Mouse (Mus musculus): ENCODE measurements around the gene Tet3. TPM values are rescaled to one million over a fixed set of nuclear protein-coding genes. Genes with fewer than 3 reads are reported as not detected.

The Tet3 gene
- polyA plus RNA-seq, 1 experiment from 2014 or later: 45.1 TPM

DNA sequence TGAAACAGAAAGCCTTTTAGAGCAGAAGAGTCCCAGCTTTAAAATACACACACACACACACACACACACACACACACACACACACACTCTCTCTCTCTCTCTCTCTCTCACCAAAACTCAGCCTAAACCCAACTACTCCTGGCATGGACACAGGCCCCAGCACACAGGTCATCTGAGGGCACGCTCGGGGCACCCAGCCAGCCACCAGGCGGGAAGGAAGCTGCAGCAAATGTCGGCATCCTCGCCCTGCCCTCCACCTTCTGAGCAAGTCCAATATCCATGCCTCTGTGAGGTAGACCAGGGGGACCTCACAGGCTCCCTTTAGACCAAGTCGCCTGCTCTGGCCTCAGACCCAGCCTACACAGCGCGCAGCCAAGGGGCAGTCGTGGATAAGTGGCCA lies 14.4 kb upstream of the Tet3 start:
- no peak overlapping the region for H3K27ac ChIP-seq (replicated peaks)
- peaks cover 5% of the 10 kb centered on the region; the same call in 1 of the 2 replicates for H3K36me3 ChIP-seq (replicated peaks)
- no peak for DNase-seq (ENCODE audit: low spot score)
- WGBS: 85% methylated on average over 9 of the region's 9 CpGs
- H3K4me3 ChIP-seq: no peak overlapping the region
- H3K9me3 ChIP-seq: no peaks in the 10 kb centered on the region
- peaks cover 7% of the 10 kb centered on the region; the same call in 1 of the 2 replicates for H3K4me1 ChIP-seq
- H3K27me3 ChIP-seq (replicated peaks; ENCODE audit: low read depth, poor library complexity, severe bottlenecking): no peaks in the 10 kb centered on the region

DNA sequence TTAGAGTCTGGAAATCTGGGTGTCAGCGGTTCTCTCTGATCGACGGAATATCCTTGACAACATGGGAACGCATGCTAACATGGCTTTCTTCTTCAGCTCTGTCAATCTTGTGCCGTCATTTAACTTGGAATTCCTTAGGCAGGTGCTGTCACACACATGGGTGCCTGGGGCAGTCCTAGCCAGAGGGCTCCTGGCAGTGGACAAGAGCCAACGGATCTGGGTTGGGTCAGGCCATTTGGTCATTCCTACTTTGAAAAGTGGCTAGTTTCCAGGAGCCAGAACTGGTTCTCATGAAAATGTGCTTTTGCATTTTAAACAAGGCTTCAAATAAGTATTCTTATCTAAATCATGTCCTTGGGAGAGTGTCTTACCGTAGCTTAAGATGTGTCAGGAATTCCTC lies 12.9 kb upstream of the Tet3 start:
- 0 out of 2 replicates have a peak, but pooled peaks cover under 1% of the 10 kb centered on the region for H3K36me3 ChIP-seq (replicated peaks)
- H3K27me3 ChIP-seq (replicated peaks; ENCODE audit: low read depth, poor library complexity, severe bottlenecking): no peaks in the 10 kb centered on the region
- H3K4me1 ChIP-seq: peaks cover 7% of the 10 kb centered on the region; the same call in 1 of the 2 replicates
- H3K27ac ChIP-seq (replicated peaks): no peak overlapping the region
- WGBS: 87% methylated on average over 7 of the region's 7 CpGs
- no peak overlapping the region for H3K4me3 ChIP-seq
- no peaks in the 10 kb centered on the region for H3K9me3 ChIP-seq
- DNase-seq (ENCODE audit: low spot score): no peak

DNA sequence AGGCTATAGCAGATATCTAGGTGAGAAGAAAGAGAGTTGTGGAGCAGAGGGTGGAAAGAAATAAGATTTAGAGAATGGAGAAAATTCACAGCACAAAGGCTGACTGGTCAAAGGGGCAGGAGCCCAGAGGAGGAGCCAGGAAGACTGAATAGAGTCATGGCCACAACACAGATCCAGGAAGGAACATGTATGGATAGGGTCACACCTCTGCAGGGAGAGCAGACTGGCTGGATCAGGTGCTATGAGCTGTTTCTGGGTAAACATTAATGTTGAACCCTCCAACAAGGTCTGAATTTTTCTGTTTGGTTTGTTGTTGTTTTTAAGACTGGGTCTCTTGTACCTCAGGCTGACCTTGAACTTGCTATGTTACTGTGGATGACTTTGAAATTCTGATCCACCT lies 5.1 kb upstream of the Tet3 start:
- no peak overlapping the region for H3K27ac ChIP-seq (replicated peaks)
- H3K27me3 ChIP-seq (replicated peaks; ENCODE audit: low read depth, poor library complexity, severe bottlenecking): no peaks in the 10 kb centered on the region
- H3K36me3 ChIP-seq (replicated peaks): no peaks in the 10 kb centered on the region
- H3K4me3 ChIP-seq: no peak overlapping the region
- H3K9me3 ChIP-seq: no peaks in the 10 kb centered on the region
- DNase-seq (ENCODE audit: low spot score): no peak
- peaks cover 21% of the 10 kb centered on the region for H3K4me1 ChIP-seq

DNA sequence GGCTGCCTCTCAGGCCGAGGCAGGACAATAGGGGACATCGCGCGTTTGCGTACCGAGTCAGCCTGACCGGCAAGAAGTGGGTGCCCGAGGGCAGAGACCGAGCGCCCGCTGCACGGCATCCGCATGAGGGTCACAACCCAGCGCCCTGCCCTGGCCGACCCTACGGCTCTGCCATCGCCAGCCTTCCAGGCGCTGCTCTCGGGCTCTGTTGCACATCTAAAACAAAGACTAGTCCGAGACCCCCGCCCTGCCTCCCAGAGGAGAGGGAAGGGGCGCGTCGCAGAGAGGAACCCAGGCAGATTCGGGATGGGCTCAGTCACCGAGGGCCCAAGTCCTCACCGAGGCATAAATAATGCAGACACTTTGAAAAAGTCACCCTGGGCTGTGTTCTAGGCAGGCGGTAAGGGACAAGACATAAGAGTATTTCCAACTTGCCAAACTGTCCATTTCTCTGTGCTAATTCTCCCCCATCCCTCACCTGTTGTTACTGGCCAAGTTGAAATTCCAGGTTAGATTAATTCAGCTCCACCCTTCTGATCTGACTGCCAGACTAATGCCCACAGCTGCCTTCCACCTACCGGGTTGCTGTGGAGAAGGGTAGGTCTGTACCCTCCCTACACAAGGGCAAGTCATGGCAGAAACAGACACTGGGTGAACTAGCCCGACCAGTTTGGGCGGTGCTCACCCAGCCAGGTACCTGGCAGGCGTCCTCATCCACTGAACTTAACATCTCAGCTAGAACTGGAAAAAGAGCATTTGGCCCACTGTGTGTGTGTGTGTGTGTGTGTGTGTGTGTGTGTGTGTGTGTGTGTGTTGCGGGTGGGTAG lies 1.7 kb downstream of the Tet3 start:
- no peaks in the 10 kb centered on the region for H3K27me3 ChIP-seq (replicated peaks; ENCODE audit: low read depth, poor library complexity, severe bottlenecking)
- no peaks in the 10 kb centered on the region for H3K9me3 ChIP-seq
- peak overlapping the region; percentile 96 for H3K4me3 ChIP-seq
- WGBS: 3% methylated on average over 33 of the region's 33 CpGs
- peak; percentile 65 for DNase-seq (ENCODE audit: low spot score)
- peaks cover 26% of the 10 kb centered on the region for H3K36me3 ChIP-seq (replicated peaks)
- peaks cover 78% of the 10 kb centered on the region for H3K4me1 ChIP-seq
- H3K27ac ChIP-seq (replicated peaks): peak overlapping the region; percentile 100

DNA sequence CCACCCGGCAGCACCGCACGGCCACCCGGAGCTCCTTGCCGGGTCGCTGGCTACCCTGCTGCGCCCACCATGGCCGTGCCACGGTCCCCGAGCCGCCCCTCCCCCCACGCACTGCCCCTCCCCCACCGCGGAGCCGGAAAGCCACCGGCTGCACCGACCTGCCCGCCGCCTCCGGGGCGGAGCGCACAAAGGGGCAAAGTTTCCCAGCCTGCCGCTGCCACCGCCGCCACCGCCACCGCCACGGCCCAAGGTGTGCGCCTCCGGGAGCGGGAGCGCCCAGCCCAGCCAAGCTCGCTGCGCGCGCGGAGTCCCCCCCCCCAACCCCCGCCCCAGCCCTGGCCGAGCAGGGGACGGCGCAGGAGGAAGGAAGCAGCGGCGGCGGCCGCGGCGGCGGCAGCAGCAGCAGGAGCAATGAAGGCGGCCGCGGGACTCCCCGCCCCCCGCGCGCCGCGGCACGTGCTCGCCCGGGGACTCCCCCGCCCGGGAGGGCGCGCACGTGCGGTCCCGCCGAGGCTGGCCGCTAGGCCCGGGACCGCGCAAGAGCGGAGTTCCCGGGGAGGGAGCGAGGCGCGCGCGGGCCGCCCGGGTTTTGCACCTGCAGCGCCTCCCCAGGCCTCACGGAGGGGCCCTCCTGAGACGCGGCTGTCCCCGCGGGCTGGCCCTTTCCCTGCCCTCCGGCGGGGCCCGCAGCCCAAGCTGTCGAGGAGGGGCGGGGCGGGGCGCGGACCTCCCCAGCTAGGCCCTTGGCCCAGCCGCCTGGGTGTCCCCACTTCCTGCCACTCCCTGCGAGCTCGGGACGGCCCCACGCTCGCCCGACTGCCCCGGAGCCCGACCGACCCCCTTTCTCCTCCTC lies 2.5 kb downstream of the Tet3 start:
- Histone ChIP-seq H3K9me3 (no peaks in the 10 kb centered on the region), H3K27me3 (replicated peaks; ENCODE audit: low read depth, poor library complexity, severe bottlenecking) (no peaks in the 10 kb centered on the region), H3K4me1 (peaks cover 86% of the 10 kb centered on the region), H3K27ac (replicated peaks) (peak overlapping the region; percentile 100), H3K36me3 (replicated peaks) (peaks cover 35% of the 10 kb centered on the region), H3K4me3 (peak overlapping the region; percentile 96)
- under 1% methylated on average over 97 of the region's 105 CpGs for WGBS
- DNase-seq (ENCODE audit: low spot score): peak; percentile 84

DNA sequence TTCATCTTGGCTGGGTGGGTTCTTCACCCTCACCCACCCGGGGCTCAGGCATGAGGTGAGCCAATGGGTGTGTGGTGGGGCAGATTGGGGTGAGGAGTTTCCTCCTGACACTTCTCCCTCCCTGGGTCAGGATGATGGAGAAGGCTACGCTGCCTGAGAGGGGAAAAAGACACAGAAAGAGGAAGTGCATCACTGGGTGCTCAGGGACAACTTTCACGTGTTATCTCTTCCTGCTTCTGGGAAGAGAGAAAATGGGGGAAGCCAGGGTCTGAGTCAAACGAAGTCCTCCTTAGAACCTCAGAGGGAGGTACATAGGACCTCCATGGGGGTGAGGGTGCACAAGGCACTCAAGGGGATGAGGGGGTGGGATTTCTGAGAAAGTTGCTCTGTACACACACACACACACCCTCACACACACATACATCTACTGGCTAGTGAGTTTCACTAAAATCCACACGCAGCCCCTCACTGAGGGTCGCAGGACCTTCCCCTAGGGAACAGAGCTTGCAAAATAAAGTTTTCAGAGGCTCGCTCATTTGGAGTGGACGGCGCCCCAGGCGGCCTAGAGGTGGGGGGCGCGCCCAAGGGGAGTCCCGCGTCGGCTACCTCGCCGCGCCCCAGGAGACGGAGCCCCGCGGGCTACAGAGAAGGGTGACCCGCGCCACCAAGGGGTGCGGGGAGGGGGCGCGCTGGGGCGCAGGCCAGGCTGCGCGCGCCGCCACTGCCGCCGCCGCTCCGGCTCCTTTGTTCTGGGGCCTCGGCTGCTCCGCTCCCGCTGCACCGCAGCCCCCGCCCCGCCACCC lies 3.4 kb downstream of the Tet3 start:
- Histone ChIP-seq H3K27me3 (replicated peaks; ENCODE audit: low read depth, poor library complexity, severe bottlenecking) (no peaks in the 10 kb centered on the region), H3K4me1 (peaks cover 93% of the 10 kb centered on the region), H3K27ac (replicated peaks) (peak overlapping the region; percentile 100), H3K36me3 (replicated peaks) (peaks cover 43% of the 10 kb centered on the region), H3K9me3 (no peaks in the 10 kb centered on the region), H3K4me3 (peak overlapping the region; percentile 96)
- WGBS: 1% methylated on average over 41 of the region's 41 CpGs
- DNase-seq (ENCODE audit: low spot score): no peak

DNA sequence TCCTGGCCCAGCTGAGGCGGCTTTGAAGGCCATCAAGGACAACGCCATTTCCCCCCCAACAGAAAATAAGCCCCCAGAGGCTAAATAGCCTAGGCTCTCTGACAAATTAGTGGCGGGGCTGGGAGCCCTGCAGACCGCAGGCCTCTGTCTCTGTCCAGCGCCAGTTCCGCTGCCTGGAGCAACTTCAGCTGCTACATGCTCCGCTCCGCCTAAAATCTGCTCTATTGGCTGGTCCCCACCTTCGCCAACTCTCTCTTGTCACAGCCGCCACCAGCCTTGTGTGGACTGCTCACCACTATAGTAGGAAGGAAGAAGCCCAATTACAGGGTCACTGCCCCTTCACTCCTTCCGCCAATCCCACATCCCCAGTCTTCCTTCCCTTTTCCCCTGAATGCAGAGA lies 5.2 kb downstream of the Tet3 start:
- Histone ChIP-seq H3K36me3 (replicated peaks) (peaks cover 61% of the 10 kb centered on the region), H3K27ac (replicated peaks) (peak overlapping the region; percentile 72), H3K9me3 (no peaks in the 10 kb centered on the region), H3K4me3 (peak overlapping the region; percentile 96), H3K27me3 (replicated peaks; ENCODE audit: low read depth, poor library complexity, severe bottlenecking) (no peaks in the 10 kb centered on the region), H3K4me1 (peaks cover 95% of the 10 kb centered on the region)
- peak; percentile 51 for DNase-seq (ENCODE audit: low spot score)
- 45% methylated on average over 11 of the region's 11 CpGs for WGBS

DNA sequence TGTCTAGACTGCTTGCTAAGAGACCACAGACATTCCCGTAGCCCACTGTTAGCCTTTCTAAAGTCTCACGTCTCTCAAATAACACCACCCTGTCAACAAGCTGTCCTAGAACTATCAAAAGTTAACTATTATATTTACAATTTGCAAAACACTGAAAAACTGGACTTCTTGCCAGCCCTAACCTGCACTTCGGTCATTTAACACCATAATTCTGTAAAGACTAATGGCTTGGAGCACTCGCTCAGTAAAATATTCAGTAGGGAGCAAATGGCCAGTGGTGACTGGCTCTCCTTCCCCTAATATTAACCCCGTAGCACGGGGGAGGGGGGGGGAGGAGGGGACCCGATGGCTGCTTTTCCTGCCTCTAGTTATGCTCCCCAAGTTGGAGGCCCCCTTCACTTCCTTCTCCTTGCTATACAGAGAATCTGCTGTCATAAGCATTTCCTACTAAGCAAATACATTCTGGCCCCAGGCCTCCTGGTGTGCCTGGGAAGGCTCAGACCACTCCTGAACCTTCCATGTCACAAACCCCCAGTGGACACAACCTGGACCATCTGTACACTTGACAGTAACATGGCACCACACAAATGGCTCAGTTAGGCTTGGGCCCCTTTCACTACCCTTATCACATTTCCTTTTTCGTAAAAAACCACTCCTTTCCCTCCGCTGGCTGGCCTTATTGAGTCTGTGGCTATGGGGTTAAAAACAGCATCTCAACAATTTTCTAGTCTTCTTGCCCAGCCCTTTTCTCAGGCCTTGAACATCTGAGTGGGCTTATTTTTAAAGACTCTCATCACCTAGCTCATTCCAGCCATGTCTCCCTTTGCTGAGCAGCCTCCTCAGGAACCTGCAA lies 8.2 kb downstream of the Tet3 start:
- peaks cover 91% of the 10 kb centered on the region for H3K36me3 ChIP-seq (replicated peaks)
- no peak overlapping the region for H3K27ac ChIP-seq (replicated peaks)
- no peak for DNase-seq (ENCODE audit: low spot score)
- peaks cover 93% of the 10 kb centered on the region for H3K4me1 ChIP-seq
- no peak overlapping the region for H3K4me3 ChIP-seq
- 76% methylated on average over 9 of the region's 9 CpGs for WGBS
- H3K9me3 ChIP-seq: no peaks in the 10 kb centered on the region
- H3K27me3 ChIP-seq (replicated peaks; ENCODE audit: low read depth, poor library complexity, severe bottlenecking): no peaks in the 10 kb centered on the region

DNA sequence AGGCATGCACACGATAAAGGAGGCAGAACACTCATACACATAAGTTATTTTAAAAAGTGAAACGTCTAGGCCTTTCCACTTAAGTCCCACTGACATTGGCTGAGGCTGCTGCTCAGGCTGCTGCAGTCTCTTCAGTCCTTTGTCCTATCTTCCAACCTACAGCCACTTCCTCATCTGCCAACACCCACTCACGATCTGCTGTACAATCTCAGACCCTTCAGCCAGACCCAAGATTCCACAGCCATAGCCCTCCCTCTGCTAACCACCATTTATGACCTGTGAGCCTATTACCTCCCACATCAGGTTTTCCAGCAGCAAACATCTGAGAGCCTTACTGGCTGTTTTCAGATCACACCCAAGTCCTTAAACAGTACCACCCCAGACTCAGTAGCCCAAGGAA lies 9.4 kb downstream of the Tet3 start:
- no peaks in the 10 kb centered on the region for H3K27me3 ChIP-seq (replicated peaks; ENCODE audit: low read depth, poor library complexity, severe bottlenecking)
- no peaks in the 10 kb centered on the region for H3K9me3 ChIP-seq
- no peak overlapping the region for H3K4me3 ChIP-seq
- no peak overlapping the region for H3K27ac ChIP-seq (replicated peaks)
- no peak for DNase-seq (ENCODE audit: low spot score)
- peaks cover 91% of the 10 kb centered on the region for H3K4me1 ChIP-seq
- peaks cover 98% of the 10 kb centered on the region for H3K36me3 ChIP-seq (replicated peaks)
- 83% methylated on average over 3 of the region's 3 CpGs for WGBS

DNA sequence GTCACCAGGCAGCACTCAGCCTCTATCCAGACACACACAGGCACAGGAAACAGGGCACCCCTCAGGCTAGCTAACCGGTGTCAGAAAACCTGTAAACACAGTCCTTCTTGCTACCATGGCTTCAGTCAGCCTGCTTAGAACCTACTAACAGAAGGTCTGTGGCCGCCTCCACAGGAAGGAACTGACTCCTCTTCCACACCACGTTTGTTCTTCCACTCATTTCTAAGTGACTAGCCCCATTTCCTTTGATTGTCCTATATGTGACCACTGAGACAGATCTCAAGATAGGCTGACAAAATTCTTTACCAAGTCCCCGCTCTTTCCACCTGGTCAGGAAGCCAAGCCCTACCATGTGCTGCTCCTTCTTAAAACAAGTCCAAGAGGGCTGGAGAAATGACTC lies 10.0 kb downstream of the Tet3 start:
- 86% methylated on average over 4 of the region's 4 CpGs for WGBS
- Histone ChIP-seq H3K9me3 (no peaks in the 10 kb centered on the region), H3K4me3 (no peak overlapping the region), H3K4me1 (peaks cover 91% of the 10 kb centered on the region), H3K27me3 (replicated peaks; ENCODE audit: low read depth, poor library complexity, severe bottlenecking) (no peaks in the 10 kb centered on the region), H3K27ac (replicated peaks) (no peak overlapping the region), H3K36me3 (replicated peaks) (peaks cover 98% of the 10 kb centered on the region)
- no peak for DNase-seq (ENCODE audit: low spot score)

DNA sequence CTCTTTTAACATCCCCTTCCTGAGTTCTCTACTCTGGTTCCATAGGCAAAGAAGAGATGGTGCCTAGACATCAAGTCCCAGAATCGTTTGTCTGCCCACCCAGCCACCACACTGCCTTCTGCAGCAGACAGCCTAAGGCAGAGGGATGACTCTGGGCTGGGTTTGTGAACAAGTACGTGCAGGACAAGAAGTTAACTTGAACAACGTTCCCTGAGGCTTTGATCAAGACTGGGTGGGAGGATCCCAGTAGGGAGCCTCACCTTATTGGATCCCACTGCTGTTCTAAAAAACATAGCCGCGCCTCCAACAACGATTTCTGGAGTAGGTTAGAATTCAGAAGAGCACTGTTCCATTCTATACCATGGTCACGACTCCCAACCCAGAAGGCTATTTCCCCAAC lies 11.9 kb downstream of the Tet3 start:
- no peaks in the 10 kb centered on the region for H3K9me3 ChIP-seq
- H3K27me3 ChIP-seq (replicated peaks; ENCODE audit: low read depth, poor library complexity, severe bottlenecking): no peaks in the 10 kb centered on the region
- WGBS: 85% methylated on average over 7 of the region's 7 CpGs
- no peak overlapping the region for H3K4me3 ChIP-seq
- peaks cover 87% of the 10 kb centered on the region for H3K36me3 ChIP-seq (replicated peaks)
- peaks cover 91% of the 10 kb centered on the region for H3K4me1 ChIP-seq
- H3K27ac ChIP-seq (replicated peaks): no peak overlapping the region
- DNase-seq (ENCODE audit: low spot score): no peak
